Mouse (Mus musculus): ENCODE measurements at regions not wholly inside any gene's neighbourhood (a gene's known extent, or its start where the extent isn't known, plus 50 kb on each side); places are given as distances from the start of the nearest gene placed in this dataset.

DNA sequence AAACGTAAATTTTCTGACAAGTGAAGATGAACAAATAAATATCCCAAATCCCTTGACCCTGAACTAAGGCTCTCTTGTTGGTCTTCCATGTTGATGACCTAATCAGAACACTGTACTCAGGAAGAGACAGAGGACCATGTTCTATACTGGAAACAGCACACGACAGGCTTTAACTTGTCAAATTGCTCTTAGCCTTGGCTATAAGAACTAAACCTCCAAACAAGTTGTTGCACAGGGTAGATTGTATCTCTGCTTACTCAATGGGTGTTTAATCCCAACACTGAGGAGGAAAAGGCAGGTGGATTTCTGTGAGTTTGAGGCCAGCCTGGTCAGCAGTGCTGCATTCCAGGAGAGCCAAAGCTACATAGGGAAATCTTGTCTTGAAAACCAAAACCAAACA, 265.5 kb downstream of the Gja1 start:
- TF ChIP-seq CTCF (IDR thresholded peaks at IDR 0.05 in 2 of 3, conservative IDR thresholded peaks at IDR 0.05 in 1 of 3; ENCODE audit: control insufficient read depth in 1 of 3, insufficient read depth in 1 of 3, low read depth in 2 of 3, low read length in 3 of 3, poor library complexity in 1 of 3, severe bottlenecking in 1 of 3) (no peak), NELFE (IDR thresholded peaks at IDR 0.05; ENCODE audit: low read depth, low read length) (no peak), NRF1 (IDR thresholded peaks at IDR 0.05; ENCODE audit: insufficient read depth, low read depth, low read length, poor library complexity, severe bottlenecking) (no peak), KAT2A (conservative IDR thresholded peaks at IDR 0.05; ENCODE audit: low read depth, low read length) (no peak), POLR2A (IDR thresholded peaks at IDR 0.05; ENCODE audit: control insufficient read depth in 1 of 2, insufficient read depth in 1 of 2, low read depth in 1 of 2, low read length in 2 of 2, poor library complexity in 1 of 2) (no peak)
